Mouse (Mus musculus) spleen, adult 2 months (tissue): ENCODE results near the gene Tmem219.

ENCODE experiments used
- CTCF ChIP-seq: fragments of 200-500 bp; IDR thresholded peaks from 2 replicates; pipeline ENCODE4 v1.5.1; 2011; ENCODE audit warnings: mild to moderate bottlenecking, inconsistent platforms; ENCODE audit not compliant: insufficient read depth, insufficient read length, insufficient replicate concordance; ENCODE audit errors: extremely low read depth
- POLR2A ChIP-seq: fragments of 200-500 bp; IDR thresholded peaks from 2 replicates; pipeline ENCODE4 v1.6.1; 2011; ENCODE audit warnings: low read depth, low read length, inconsistent platforms

DNA sequence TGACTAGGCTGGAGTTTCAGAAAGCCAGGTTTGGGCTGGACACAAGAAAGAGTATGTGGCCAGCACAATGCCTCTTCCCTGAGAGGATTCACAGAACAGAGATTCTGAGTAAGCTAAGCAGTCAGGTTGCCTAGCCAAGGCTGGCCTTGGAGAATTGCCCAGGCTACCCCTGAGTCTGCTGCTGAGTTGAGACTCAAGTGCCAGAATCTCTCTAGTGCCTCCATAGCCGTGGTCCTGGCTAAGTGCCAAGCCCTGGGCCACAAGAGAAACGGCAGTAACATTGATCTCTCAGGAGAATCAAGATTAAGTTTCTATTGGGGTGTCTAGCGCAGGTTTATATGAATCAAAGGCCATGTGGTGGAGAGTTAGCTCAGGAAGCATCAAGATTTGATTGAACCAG, 42.9 kb upstream of the Tmem219 start:
- no peak for TF ChIP-seq CTCF
- no peak for TF ChIP-seq POLR2A
